Comparison of ENCODE assay signal across 8 mouse cellular contexts in genomic region chr6:28422651-28423290, GRCm38 (mm10). TPM values are rescaled to one million over a fixed set of nuclear protein-coding genes. Genes with fewer than 3 reads are reported as not detected.
DNase-seq lines count a peak whose midpoint lies in the region; ATAC-seq and TF ChIP-seq lines count a peak whose summit lies in the region.

No protein-coding gene starts in this region.

- intact Hi-C loops in gastrocnemius, postnatal 14 days (cut with DNase I; ENCODE audit: low total_unique reads): loop anchor here (5.0 kb wide), 1 partner anchor 55 kb away; the partner anchor contains the start of gene Snd1

- H3K4me1 ChIP-seq in kidney, postnatal 0 days (replicated peaks; ENCODE audit: insufficient read depth, low read length): peaks cover 28% of the 10 kb centered on the region
- peaks cover 7% of the 10 kb centered on the region for H3K4me1 ChIP-seq in embryonic facial prominence, embryonic 11.5 days (ENCODE audit: control insufficient read depth, insufficient read depth, low read length)
- H3K4me1 ChIP-seq in hindbrain, postnatal 0 days (ENCODE audit: insufficient read depth, low read length): peaks cover 30% of the 10 kb centered on the region
- H3K4me1 ChIP-seq in neural tube, embryonic 12.5 days: peaks cover 36% of the 10 kb centered on the region

- no peak for ATAC-seq in kidney, postnatal 0 days (replicated peaks; ENCODE audit: low FRiP score, low read depth)
- peak; percentile 2; the same call in 1 of the 2 replicates for ATAC-seq in embryonic facial prominence, embryonic 11.5 days (replicated peaks; ENCODE audit: insufficient number of reproducible peaks, low FRiP score, low TSS enrichment, low read depth)
- ATAC-seq in hindbrain, postnatal 0 days: no peak
- peak; percentile 8 for ATAC-seq in neural tube, embryonic 12.5 days (ENCODE audit: low FRiP score, low read depth)

- H3K27ac ChIP-seq in kidney, postnatal 0 days: peak overlapping the region; percentile 77; the same call in 1 of the 2 replicates
- no peak overlapping the region for H3K27ac ChIP-seq in embryonic facial prominence, embryonic 11.5 days (replicated peaks; ENCODE audit: low read depth, low read length)
- peak overlapping the region; percentile 85; the same call in 1 of the 2 replicates for H3K27ac ChIP-seq in hindbrain, postnatal 0 days
- no peak overlapping the region for H3K27ac ChIP-seq in neural tube, embryonic 12.5 days

- H3K9me3 ChIP-seq in kidney, postnatal 0 days (replicated peaks; ENCODE audit: low read length): no peaks in the 10 kb centered on the region
- no peaks in the 10 kb centered on the region for H3K9me3 ChIP-seq in embryonic facial prominence, embryonic 11.5 days (replicated peaks; ENCODE audit: control insufficient read depth, low read length)
- no peaks in the 10 kb centered on the region for H3K9me3 ChIP-seq in hindbrain, postnatal 0 days (ENCODE audit: low read length)
- no peaks in the 10 kb centered on the region for H3K9me3 ChIP-seq in neural tube, embryonic 12.5 days

- no peak for DNase-seq in kidney, postnatal 0 days (ENCODE audit: low spot score)
- no peak for DNase-seq in kidney, adult 8-10 months
- DNase-seq in embryonic facial prominence, embryonic 11.5 days (ENCODE audit: low spot score): no peak
- no peak for DNase-seq in hindbrain, postnatal 0 days (ENCODE audit: low spot score)
- no peak for DNase-seq in spleen, postnatal 10 days (ENCODE audit: low spot score in 2 of 2)
- DNase-seq in ovary, adult 18-20 months (ENCODE audit: low spot score): no peak
- no peak for DNase-seq in gastrocnemius, postnatal 14 days

- no peak overlapping the region for H3K9ac ChIP-seq in kidney, postnatal 0 days (ENCODE audit: low read depth, low read length)
- H3K9ac ChIP-seq in embryonic facial prominence, embryonic 11.5 days (replicated peaks; ENCODE audit: low read length): no peak overlapping the region
- H3K9ac ChIP-seq in hindbrain, postnatal 0 days (replicated peaks; ENCODE audit: low read length): peak overlapping the region; percentile 98; the same call in 1 of the 2 replicates
- no peak overlapping the region for H3K9ac ChIP-seq in neural tube, embryonic 12.5 days

- H3K4me2 ChIP-seq in kidney, postnatal 0 days (ENCODE audit: low read length): peak overlapping the region; percentile 78; the same call in 1 of the 2 replicates
- H3K4me2 ChIP-seq in embryonic facial prominence, embryonic 11.5 days (ENCODE audit: low read depth, low read length): peak overlapping the region; percentile 66; the same call in 1 of the 2 replicates
- peak overlapping the region; percentile 72 for H3K4me2 ChIP-seq in hindbrain, postnatal 0 days (ENCODE audit: low read depth, low read length)
- H3K4me2 ChIP-seq in neural tube, embryonic 12.5 days (replicated peaks): peak overlapping the region; percentile 79

- 70% methylated on average over 15 of the region's 15 CpGs for WGBS in kidney, postnatal 0 days
- WGBS in embryonic facial prominence, embryonic 11.5 days: 76% methylated on average over 15 of the region's 15 CpGs
- 72% methylated on average over 15 of the region's 15 CpGs for WGBS in hindbrain, postnatal 0 days
- 72% methylated on average over 15 of the region's 15 CpGs for WGBS in neural tube, embryonic 12.5 days

- H3K27me3 ChIP-seq in kidney, postnatal 0 days (ENCODE audit: insufficient read depth, low read length): no peaks in the 10 kb centered on the region
- no peaks in the 10 kb centered on the region for H3K27me3 ChIP-seq in embryonic facial prominence, embryonic 11.5 days (ENCODE audit: control insufficient read depth, insufficient read depth, low read length)
- no peaks in the 10 kb centered on the region for H3K27me3 ChIP-seq in hindbrain, postnatal 0 days (ENCODE audit: insufficient read depth, low read length)
- no peaks in the 10 kb centered on the region for H3K27me3 ChIP-seq in neural tube, embryonic 12.5 days (replicated peaks)

- 0 out of 2 replicates have a peak overlapping the region, but pooled peaks have one; percentile 97 for H3K4me3 ChIP-seq in kidney, postnatal 0 days (replicated peaks; ENCODE audit: low read depth, low read length)
- peak overlapping the region; percentile 94 for H3K4me3 ChIP-seq in embryonic facial prominence, embryonic 11.5 days (ENCODE audit: low read depth, low read length)
- H3K4me3 ChIP-seq in hindbrain, postnatal 0 days (ENCODE audit: low read length): peak overlapping the region; percentile 98
- H3K4me3 ChIP-seq in neural tube, embryonic 12.5 days: no peak overlapping the region

- no peak for TF ChIP-seq CTCF in kidney, postnatal 0 days (IDR thresholded peaks at IDR 0.05; ENCODE audit: low read depth)
- no peak for TF ChIP-seq CTCF in hindbrain, postnatal 0 days (IDR thresholded peaks at IDR 0.05; ENCODE audit: low read depth)

- H3K36me3 ChIP-seq in kidney, postnatal 0 days (ENCODE audit: insufficient read depth, low read length): peaks cover 15% of the 10 kb centered on the region; the same call in 1 of the 2 replicates
- no peaks in the 10 kb centered on the region; the same call in 1 of the 2 replicates for H3K36me3 ChIP-seq in embryonic facial prominence, embryonic 11.5 days (replicated peaks; ENCODE audit: control insufficient read depth, insufficient read depth, low read depth, low read length)
- peaks cover 22% of the 10 kb centered on the region for H3K36me3 ChIP-seq in hindbrain, postnatal 0 days (ENCODE audit: insufficient read depth, low read length)
- peaks cover 35% of the 10 kb centered on the region for H3K36me3 ChIP-seq in neural tube, embryonic 12.5 days

RNA-seq across cellular contexts. Expression of gene Arf5, which starts 0.6 kb away (rescaled TPM):
- 330 and 338 TPM in 2 replicates for polyA plus RNA-seq in kidney, postnatal 0 days (2015; fragmentation: Nextera tagmentation; extraction: Ambion mirVana)
- 289 and 311 TPM in 2 replicates for polyA plus RNA-seq in embryonic facial prominence, embryonic 11.5 days (2014; fragmentation: Nextera tagmentation; extraction: Ambion mirVana)
- 397 and 402 TPM in 2 replicates for total RNA-seq in hindbrain, postnatal 0 days (2014; rRNA removed)
- 458 and 482 TPM in 2 replicates for polyA plus RNA-seq in hindbrain, postnatal 0 days (2015; fragmentation: Nextera tagmentation; extraction: Ambion mirVana)
- 346 and 362 TPM in 2 replicates for polyA plus RNA-seq in neural tube, embryonic 12.5 days (2016; fragmentation: Nextera tagmentation; extraction: Ambion mirVana)
- 10 to 100 TPM; 97.7 to 99.2 TPM for total RNA-seq in gastrocnemius, postnatal 14 days (2021)

RNA-seq across cellular contexts. Expression of gene Fscn3, which starts 4.8 kb away (rescaled TPM):
- polyA plus RNA-seq in kidney, postnatal 0 days (2015; fragmentation: Nextera tagmentation; extraction: Ambion mirVana): not detected in 2 replicates
- not detected in 2 replicates for polyA plus RNA-seq in embryonic facial prominence, embryonic 11.5 days (2014; fragmentation: Nextera tagmentation; extraction: Ambion mirVana)
- not detected in 2 replicates for total RNA-seq in hindbrain, postnatal 0 days (2014; rRNA removed)
- polyA plus RNA-seq in hindbrain, postnatal 0 days (2015; fragmentation: Nextera tagmentation; extraction: Ambion mirVana): not detected in 2 replicates
- polyA plus RNA-seq in neural tube, embryonic 12.5 days (2016; fragmentation: Nextera tagmentation; extraction: Ambion mirVana): not detected in 2 replicates
- total RNA-seq in gastrocnemius, postnatal 14 days (2021): not detected

RNA-seq across cellular contexts. Expression of gene Gcc1, which starts 5.4 kb away (rescaled TPM):
- 8.8 and 9.5 TPM in 2 replicates for polyA plus RNA-seq in kidney, postnatal 0 days (2015; fragmentation: Nextera tagmentation; extraction: Ambion mirVana)
- polyA plus RNA-seq in embryonic facial prominence, embryonic 11.5 days (2014; fragmentation: Nextera tagmentation; extraction: Ambion mirVana): 7.4 and 8.2 TPM in 2 replicates
- total RNA-seq in hindbrain, postnatal 0 days (2014; rRNA removed): 15.7 and 20.2 TPM in 2 replicates
- polyA plus RNA-seq in hindbrain, postnatal 0 days (2015; fragmentation: Nextera tagmentation; extraction: Ambion mirVana): 7.7 and 8.7 TPM in 2 replicates
- polyA plus RNA-seq in neural tube, embryonic 12.5 days (2016; fragmentation: Nextera tagmentation; extraction: Ambion mirVana): 12.8 and 13.8 TPM in 2 replicates
- 1 to 10 TPM; 5.4 to 5.7 TPM for total RNA-seq in gastrocnemius, postnatal 14 days (2021)

RNA-seq across cellular contexts. Expression of gene Zfp800, which starts 25.0 kb away (rescaled TPM):
- polyA plus RNA-seq in kidney, postnatal 0 days (2015; fragmentation: Nextera tagmentation; extraction: Ambion mirVana): 19.6 and 24.4 TPM in 2 replicates
- polyA plus RNA-seq in embryonic facial prominence, embryonic 11.5 days (2014; fragmentation: Nextera tagmentation; extraction: Ambion mirVana): 13.5 and 20.2 TPM in 2 replicates
- 14.5 and 18.4 TPM in 2 replicates for total RNA-seq in hindbrain, postnatal 0 days (2014; rRNA removed)
- 21.4 and 21.8 TPM in 2 replicates for polyA plus RNA-seq in hindbrain, postnatal 0 days (2015; fragmentation: Nextera tagmentation; extraction: Ambion mirVana)
- polyA plus RNA-seq in neural tube, embryonic 12.5 days (2016; fragmentation: Nextera tagmentation; extraction: Ambion mirVana): 22.0 and 27.1 TPM in 2 replicates
- 1 to 10 TPM; 5.6 to 6.0 TPM for total RNA-seq in gastrocnemius, postnatal 14 days (2021)

RNA-seq across cellular contexts. Expression of gene Pax4, which starts 26.4 kb away (rescaled TPM):
- not detected in 2 replicates for polyA plus RNA-seq in kidney, postnatal 0 days (2015; fragmentation: Nextera tagmentation; extraction: Ambion mirVana)
- not detected in 2 replicates for polyA plus RNA-seq in embryonic facial prominence, embryonic 11.5 days (2014; fragmentation: Nextera tagmentation; extraction: Ambion mirVana)
- total RNA-seq in hindbrain, postnatal 0 days (2014; rRNA removed): not detected in 2 replicates
- polyA plus RNA-seq in hindbrain, postnatal 0 days (2015; fragmentation: Nextera tagmentation; extraction: Ambion mirVana): 0.20 and 0.23 TPM in 2 replicates
- polyA plus RNA-seq in neural tube, embryonic 12.5 days (2016; fragmentation: Nextera tagmentation; extraction: Ambion mirVana): not detected in 2 replicates
- total RNA-seq in gastrocnemius, postnatal 14 days (2021): not detected

Comparison
In these comparisons a context has a peak if more than half of its experiments do, and no peak if none do; other contexts are left out.
1. ATAC-seq: peak in embryonic facial prominence, embryonic 11.5 days (single experiment) and neural tube, embryonic 12.5 days (single experiment); none in kidney, postnatal 0 days (single experiment) and hindbrain, postnatal 0 days (single experiment).
2. H3K27ac ChIP-seq: peak in kidney, postnatal 0 days (single experiment) and hindbrain, postnatal 0 days (single experiment); none in embryonic facial prominence, embryonic 11.5 days (single experiment) and neural tube, embryonic 12.5 days (single experiment).
3. Peak in every context shown above with its lines, with median percentiles within 50 percentile points of each other: H3K4me2 ChIP-seq.